Mouse (Mus musculus) embryonic fibroblast, embryonic 13.5 days (primary cell): ENCODE results near the gene Pef1.

Experiments
- CTCF ChIP-seq: IDR thresholded peaks from 2 replicates; pipeline ENCODE4 v1.5.1; 2011; ENCODE audit warnings: mild to moderate bottlenecking, control low read depth, low read length, moderate library complexity, borderline replicate concordance; ENCODE audit not compliant: insufficient read depth
- POLR2A ChIP-seq: IDR thresholded peaks from 2 replicates; pipeline ENCODE4 v1.6.1; 2011; ENCODE audit warnings: low read depth, mild to moderate bottlenecking, control low read depth, low read length, moderate library complexity

DNA sequence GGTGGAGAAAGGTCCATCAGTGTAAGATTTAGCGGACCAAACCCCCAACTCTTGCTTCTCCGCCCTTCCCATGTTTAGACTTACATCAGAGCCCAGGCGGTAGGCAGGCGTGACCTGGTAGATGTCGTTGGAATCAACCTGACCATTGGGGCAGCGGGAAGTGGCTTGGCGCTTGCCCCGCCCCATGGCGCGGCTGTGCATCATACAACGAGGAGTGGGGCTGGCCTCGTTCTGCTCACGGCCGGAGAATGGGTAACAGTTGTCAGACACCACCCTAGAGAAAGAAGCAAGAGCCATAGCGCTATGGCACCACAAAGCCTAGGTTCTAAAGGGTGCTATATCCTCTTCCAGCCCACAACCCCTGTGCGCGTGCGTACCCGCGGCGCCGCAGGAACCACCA is 65.0 kb downstream of the Pef1 start:
- TF ChIP-seq CTCF = no peak
- TF ChIP-seq POLR2A = no peak
